Mouse (Mus musculus) embryonic facial prominence, embryonic 15.5 days (tissue): ENCODE measurements around the gene Notch2. TPM values are rescaled to one million over a fixed set of nuclear protein-coding genes. Genes with fewer than 3 reads are reported as not detected.

Experiments used
- ATAC-seq: fragments of 200-750 bp; cut with Nextera tagmentation; 2 replicates; pipeline ENCODE4 v1.8.0; 2017; ENCODE audit warnings: low read depth, moderate TSS enrichment; ENCODE audit not compliant: insufficient number of reproducible peaks, low FRiP score, low TSS enrichment
- H3K27ac ChIP-seq: fragments of 300-500 bp; sonication (generic); replicated peaks from 2 replicates; pipeline ENCODE4 v1.5.1; 2015; ENCODE audit warnings: mild to moderate bottlenecking, inconsistent platforms
- H3K27me3 ChIP-seq: fragments of 300-500 bp; sonication (generic); 2 replicates; pipeline ENCODE4 v1.6.1; 2015; ENCODE audit warnings: inconsistent platforms
- H3K36me3 ChIP-seq: fragments of 300-500 bp; sonication (generic); 2 replicates; pipeline ENCODE4 v1.6.1; 2015; ENCODE audit warnings: mild to moderate bottlenecking, inconsistent platforms
- H3K4me1 ChIP-seq: fragments of 300-500 bp; sonication (generic); 2 replicates; pipeline ENCODE4 v1.6.1; 2015; ENCODE audit warnings: inconsistent platforms
- H3K4me2 ChIP-seq: fragments of 300-500 bp; sonication (generic); replicated peaks from 2 replicates; pipeline ENCODE4 v1.6.1; 2015; ENCODE audit warnings: mild to moderate bottlenecking, inconsistent platforms
- H3K4me3 ChIP-seq: fragments of 300-500 bp; sonication (generic); replicated peaks from 2 replicates; pipeline ENCODE4 v1.5.1; 2015; ENCODE audit warnings: mild to moderate bottlenecking, inconsistent platforms
- H3K9ac ChIP-seq: fragments of 300-500 bp; sonication (generic); 2 replicates; pipeline ENCODE4 v1.6.1; 2015; ENCODE audit warnings: inconsistent platforms
- H3K9me3 ChIP-seq: fragments of 300-500 bp; sonication (generic); replicated peaks from 2 replicates; pipeline ENCODE4 v1.6.1; 2016; ENCODE audit warnings: inconsistent platforms
- WGBS: fragments of 180-500 bp; shearing (Covaris S2); methylation state at CpG from one replicate; pipeline ENCODE4 v1.1.7; 2015; 5-methylcytosine and 5-hydroxymethylcytosine counted together
- polyA plus RNA-seq: library from polyadenylated mRNA; unstranded; fragments of >200 nt; fragmentation: Nextera tagmentation; extraction: Ambion mirVana; gene quantifications from 2 replicates; pipeline ENCODE4 v1.2.1, GENCODE M21; 2015

Notch2 gene
- polyA plus RNA-seq, 1 experiment from 2014 or later = 31.8 TPM

DNA sequence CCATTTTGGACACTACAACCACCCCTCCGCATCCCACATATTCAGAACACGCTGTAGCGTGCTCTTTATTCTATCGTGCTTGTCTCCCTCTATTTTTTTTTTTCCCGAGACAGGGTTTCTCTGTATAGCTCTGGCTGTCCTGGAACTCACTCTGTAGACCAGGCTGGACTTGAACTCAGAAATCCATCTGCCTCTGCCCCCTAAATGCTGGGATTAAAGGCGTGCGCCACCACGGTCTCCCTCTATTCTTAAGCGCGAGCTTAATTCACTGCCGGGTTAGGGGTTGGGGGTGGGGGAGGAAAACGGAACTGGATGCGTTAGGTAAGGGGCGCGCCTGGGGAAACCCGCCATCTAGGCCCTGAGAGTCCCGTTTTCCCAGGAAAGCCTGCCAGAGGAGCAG, 147.0 kb downstream of the Notch2 start, which contains the start of gene Adam30:
Adam30 (plus strand) TSS at position 301 of the 400 bp plus-strand sequence.
- H3K9me3 ChIP-seq = no peaks in the 10 kb centered on the region
- H3K4me3 ChIP-seq = no peak within 1 kb of the TSS
- no peaks in the 10 kb centered on the region for H3K27me3 ChIP-seq
- H3K4me2 ChIP-seq = no peak within 1 kb of the TSS
- H3K9ac ChIP-seq = no peak within 1 kb of the TSS
- H3K36me3 ChIP-seq = no peaks in the 10 kb centered on the region
- 87% methylated on average over 17 of the region's 17 CpGs for WGBS
- no peak for ATAC-seq
- no peak within 1 kb of the TSS for H3K27ac ChIP-seq
- H3K4me1 ChIP-seq = no peaks in the 10 kb centered on the region

- H3K4me2 ChIP-seq = no peak overlapping the region
- 60% methylated on average over 4 of the region's 4 CpGs for WGBS
- H3K27me3 ChIP-seq = no peaks in the 10 kb centered on the region
- H3K4me1 ChIP-seq = no peaks in the 10 kb centered on the region
- H3K36me3 ChIP-seq = no peaks in the 10 kb centered on the region
- ATAC-seq = 0 out of 2 replicates have a peak, but pooled peaks have one; percentile 19
- H3K9me3 ChIP-seq = no peaks in the 10 kb centered on the region
- peak overlapping the region; percentile 74 for H3K27ac ChIP-seq
- H3K4me3 ChIP-seq = no peak overlapping the region
- no peak overlapping the region for H3K9ac ChIP-seq
Measured at GRCm38 (mm10) chr3:98178340-98178739, 165.0 kb downstream of the Notch2 start.

DNA sequence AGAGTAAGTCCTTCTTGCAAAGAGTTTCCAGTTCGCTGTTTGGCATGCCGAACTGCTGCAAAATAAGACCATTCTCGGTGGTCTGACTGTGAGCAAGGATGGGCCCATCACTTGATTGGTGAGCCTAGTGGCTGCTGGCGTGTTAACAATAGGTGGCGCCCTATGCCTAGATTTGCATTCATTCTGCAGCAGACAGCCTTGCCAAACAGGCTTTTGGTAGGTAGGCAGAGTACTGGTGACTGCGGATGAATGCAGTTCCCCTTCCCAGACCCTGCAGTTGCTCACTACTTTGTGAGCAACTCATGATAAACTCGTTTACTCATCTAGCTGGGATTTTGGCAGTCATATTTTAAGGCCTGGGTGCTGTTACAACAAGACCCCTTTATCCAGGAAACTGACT, 167.5 kb downstream of the Notch2 start:
- H3K27me3 ChIP-seq = no peaks in the 10 kb centered on the region
- 22% methylated on average over 7 of the region's 7 CpGs for WGBS
- no peak overlapping the region for H3K4me2 ChIP-seq
- H3K9me3 ChIP-seq = no peaks in the 10 kb centered on the region
- no peak overlapping the region for H3K4me3 ChIP-seq
- H3K4me1 ChIP-seq = no peaks in the 10 kb centered on the region
- H3K36me3 ChIP-seq = no peaks in the 10 kb centered on the region
- H3K27ac ChIP-seq = no peak overlapping the region
- no peak for ATAC-seq
- no peak overlapping the region for H3K9ac ChIP-seq

GRCm38 (mm10) chr3:98185163-98185714, 171.9 kb downstream of the Notch2 start:
- H3K4me3 ChIP-seq = no peak overlapping the region
- no peaks in the 10 kb centered on the region for H3K4me1 ChIP-seq
- H3K27me3 ChIP-seq = no peaks in the 10 kb centered on the region
- H3K4me2 ChIP-seq = no peak overlapping the region
- no peaks in the 10 kb centered on the region for H3K9me3 ChIP-seq
- no peak overlapping the region for H3K9ac ChIP-seq
- H3K36me3 ChIP-seq = no peaks in the 10 kb centered on the region
- H3K27ac ChIP-seq = no peak overlapping the region
- ATAC-seq = no peak
- 67% methylated on average over 10 of the region's 10 CpGs for WGBS

GRCm38 (mm10) chr3:98187777-98188176, 174.4 kb downstream of the Notch2 start:
- Histone ChIP-seq H3K4me2 (no peak overlapping the region), H3K27ac (no peak overlapping the region), H3K9me3 (no peaks in the 10 kb centered on the region), H3K9ac (no peak overlapping the region), H3K27me3 (no peaks in the 10 kb centered on the region), H3K4me3 (no peak overlapping the region), H3K4me1 (no peaks in the 10 kb centered on the region), H3K36me3 (no peaks in the 10 kb centered on the region)
- no peak for ATAC-seq
- 95% methylated on average over 3 of the region's 3 CpGs for WGBS

- 25% methylated on average over 9 of the region's 9 CpGs for WGBS
- no peaks in the 10 kb centered on the region for H3K27me3 ChIP-seq
- no peaks in the 10 kb centered on the region for H3K9me3 ChIP-seq
- no peaks in the 10 kb centered on the region for H3K36me3 ChIP-seq
- H3K9ac ChIP-seq = no peak overlapping the region
- peak; percentile 57; the same call in 1 of the 2 replicates for ATAC-seq
- no peaks in the 10 kb centered on the region for H3K4me1 ChIP-seq
- H3K27ac ChIP-seq = no peak overlapping the region
- no peak overlapping the region for H3K4me3 ChIP-seq
- no peak overlapping the region for H3K4me2 ChIP-seq
Measured at GRCm38 (mm10) chr3:98197711-98198532, 184.6 kb downstream of the Notch2 start.

GRCm38 (mm10) chr3:98199747-98200146, 186.4 kb downstream of the Notch2 start:
- Histone ChIP-seq H3K9me3 (no peaks in the 10 kb centered on the region), H3K9ac (no peak overlapping the region), H3K4me3 (no peak overlapping the region), H3K4me1 (no peaks in the 10 kb centered on the region), H3K27me3 (no peaks in the 10 kb centered on the region), H3K4me2 (no peak overlapping the region), H3K36me3 (no peaks in the 10 kb centered on the region), H3K27ac (no peak overlapping the region)
- 26% methylated on average over 5 of the region's 5 CpGs for WGBS
- no peak for ATAC-seq

Other genes starting within 250 kb of the Notch2 start
- 29.6 and 32.9 TPM in 2 replicates for gene Pde4dip, start 124.8 kb upstream of the Notch2 start, polyA plus RNA-seq
- 163 and 173 TPM in 2 replicates for gene Sec22b, start 112.3 kb upstream of the Notch2 start, polyA plus RNA-seq
- not detected in 2 replicates for gene Adam30, start 147.1 kb downstream of the Notch2 start, polyA plus RNA-seq
- gene Reg4, start 208.6 kb downstream of the Notch2 start, polyA plus RNA-seq = not detected in 2 replicates